Mouse (Mus musculus): ENCODE measurements around the gene Tm2d1.
"Not testable (repeated sequence)": the region's sequence is repeated elsewhere in the genome, so short reads cannot be mapped to it uniquely, and the experiment has no call there.

Gene Tm2d1

GRCm38 (mm10) chr4:98382716-98383424 lies at the start of gene Tm2d1:
Gene Tm2d1, minus strand, starts transcription at chr4:98383306.
- in situ Hi-C loops (cut with MboI; ENCODE audit: low sequenced_read_pairs), result no loop called here

- in situ Hi-C loops (cut with MboI; ENCODE audit: low sequenced_read_pairs), result no loop called here
These were observed 45.3 kb upstream of the Tm2d1 start for GRCm38 (mm10) chr4:98428371-98428770.

GRCm38 (mm10) chr4:98415150-98415549 lies 32.0 kb upstream of the Tm2d1 start:
- in situ Hi-C loops (cut with MboI; ENCODE audit: low sequenced_read_pairs), result not testable (repeated sequence)

GRCm38 (mm10) chr4:98408455-98408854 lies 25.3 kb upstream of the Tm2d1 start:
- in situ Hi-C loops (cut with MboI; ENCODE audit: low sequenced_read_pairs), result no loop called here

- in situ Hi-C loops (cut with MboI; ENCODE audit: low sequenced_read_pairs), result no loop called here
These were observed 21.3 kb upstream of the Tm2d1 start for GRCm38 (mm10) chr4:98404412-98404811.

GRCm38 (mm10) chr4:98403492-98403891 lies 20.4 kb upstream of the Tm2d1 start:
- in situ Hi-C loops (cut with MboI; ENCODE audit: low sequenced_read_pairs), result no loop called here

- in situ Hi-C loops (cut with MboI; ENCODE audit: low sequenced_read_pairs), result no loop called here
These were observed 18.5 kb upstream of the Tm2d1 start for GRCm38 (mm10) chr4:98401584-98401962.

GRCm38 (mm10) chr4:98400926-98401583 lies 17.9 kb upstream of the Tm2d1 start:
- in situ Hi-C loops (cut with MboI; ENCODE audit: low sequenced_read_pairs), result no loop called here

- in situ Hi-C loops (cut with MboI; ENCODE audit: low sequenced_read_pairs), result no loop called here
These were observed 12.8 kb upstream of the Tm2d1 start, which contains the start of gene Patj for GRCm38 (mm10) chr4:98395690-98396437. Gene Patj, plus strand, starts transcription at chr4:98395785.

- in situ Hi-C loops (cut with MboI; ENCODE audit: low sequenced_read_pairs), result no loop called here
These were observed 12.2 kb upstream of the Tm2d1 start for GRCm38 (mm10) chr4:98395346-98395689.

GRCm38 (mm10) chr4:98385036-98385435 lies 1.9 kb upstream of the Tm2d1 start:
- in situ Hi-C loops (cut with MboI; ENCODE audit: low sequenced_read_pairs), result no loop called here

GRCm38 (mm10) chr4:98376943-98377342 lies 6.2 kb downstream of the Tm2d1 start:
- in situ Hi-C loops (cut with MboI; ENCODE audit: low sequenced_read_pairs), result no loop called here

GRCm38 (mm10) chr4:98375401-98375800 lies 7.7 kb downstream of the Tm2d1 start:
- in situ Hi-C loops (cut with MboI; ENCODE audit: low sequenced_read_pairs), result no loop called here

- in situ Hi-C loops (cut with MboI; ENCODE audit: low sequenced_read_pairs), result no loop called here
These were observed 24.9 kb downstream of the Tm2d1 start for GRCm38 (mm10) chr4:98358034-98358809.

GRCm38 (mm10) chr4:98348580-98348979 lies 34.5 kb downstream of the Tm2d1 start:
- in situ Hi-C loops (cut with MboI; ENCODE audit: low sequenced_read_pairs), result no loop called here

- in situ Hi-C loops (cut with MboI; ENCODE audit: low sequenced_read_pairs), result no loop called here
These were observed 37.3 kb downstream of the Tm2d1 start for GRCm38 (mm10) chr4:98345783-98346182.

- in situ Hi-C loops (cut with MboI; ENCODE audit: low sequenced_read_pairs), result no loop called here
These were observed 43.0 kb downstream of the Tm2d1 start for GRCm38 (mm10) chr4:98339992-98340564.

- in situ Hi-C loops (cut with MboI; ENCODE audit: low sequenced_read_pairs), result no loop called here
These were observed 44.2 kb downstream of the Tm2d1 start for GRCm38 (mm10) chr4:98338636-98339630.

- in situ Hi-C loops (cut with MboI; ENCODE audit: low sequenced_read_pairs), result no loop called here
These were observed 45.9 kb downstream of the Tm2d1 start for GRCm38 (mm10) chr4:98337197-98337596.

- in situ Hi-C loops (cut with MboI; ENCODE audit: low sequenced_read_pairs), result no loop called here
These were observed 47.4 kb downstream of the Tm2d1 start for GRCm38 (mm10) chr4:98335726-98336125.

All from CH12F3 (cell line).